Mouse (Mus musculus) brain, embryonic 14.5 days (tissue): ENCODE measurements at regions not wholly inside any gene's neighbourhood (a gene's known extent, or its start where the extent isn't known, plus 50 kb on each side); places are given as distances from the start of the nearest gene placed in this dataset.

Source experiments
- CTCF ChIP-seq: fragments of 200-500 bp; IDR thresholded peaks from 2 replicates; pipeline ENCODE4 v1.5.1; 2012; ENCODE audit warnings: inconsistent platforms, mild to moderate bottlenecking, moderate library complexity, borderline replicate concordance; ENCODE audit not compliant: insufficient read depth, insufficient read length; ENCODE audit errors: extremely low read depth
- POLR2A ChIP-seq: fragments of 200-500 bp; IDR thresholded peaks from 2 replicates; pipeline ENCODE4 v1.6.1; 2012; ENCODE audit warnings: mild to moderate bottlenecking, inconsistent platforms, borderline replicate concordance; ENCODE audit not compliant: poor library complexity, insufficient read depth, insufficient read length, severe bottlenecking; ENCODE audit errors: extremely low read depth

DNA sequence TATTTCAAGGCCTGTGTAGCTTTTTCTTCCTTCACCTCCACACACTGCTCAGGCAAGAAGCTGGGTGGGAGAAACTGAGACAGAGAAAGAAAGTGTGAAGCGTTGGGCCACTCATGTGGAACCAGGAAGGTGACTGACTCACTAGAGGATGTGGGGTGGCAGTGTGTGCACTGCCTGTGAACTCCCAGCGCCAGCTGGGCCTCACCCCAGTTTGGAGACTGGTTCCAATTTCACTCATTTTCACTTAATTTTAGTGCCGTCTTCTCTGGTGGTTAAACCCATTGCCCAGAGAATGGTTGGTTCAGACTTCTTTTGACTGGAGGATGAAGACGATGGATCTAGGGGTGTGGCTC, 77.9 kb upstream of the Max start:
- TF ChIP-seq POLR2A (no peak), CTCF (no peak)
